Mouse (Mus musculus): ENCODE measurements around the gene Spred2. TPM values are rescaled to one million over a fixed set of nuclear protein-coding genes. Genes with fewer than 3 reads are reported as not detected.
A peak's percentile ranks its signal among the peaks of the same experiment; 100 is the strongest.

The Spred2 gene
- polyA plus RNA-seq, 1 experiment from 2014 or later: 5.6 TPM

DNA sequence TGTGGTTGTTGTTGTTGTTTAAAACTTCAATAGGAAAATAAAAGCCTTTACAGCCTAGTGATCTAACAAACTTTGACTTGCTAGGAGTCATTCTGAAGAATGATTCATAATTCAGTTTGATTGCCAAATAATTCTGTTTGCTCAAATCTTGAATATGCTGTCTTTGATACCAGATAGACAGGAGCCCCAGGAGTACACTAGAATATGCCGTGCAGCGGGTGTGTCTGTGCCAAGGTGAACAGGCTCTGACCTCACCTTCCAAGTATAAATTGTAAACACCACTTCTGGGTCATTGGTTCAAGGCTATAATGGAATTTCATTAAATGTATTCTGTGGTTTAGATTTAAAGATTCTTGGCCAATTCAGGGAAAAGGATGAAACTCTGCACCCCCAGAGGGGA is 66.6 kb downstream of the Spred2 start:
- Histone ChIP-seq H3K27ac (replicated peaks) (no peak overlapping the region), H3K27me3 (no peaks in the 10 kb centered on the region), H3K9me3 (no peaks in the 10 kb centered on the region), H3K36me3 (no peaks in the 10 kb centered on the region), H3K9ac (replicated peaks) (no peak overlapping the region), H3K4me1 (peaks cover 17% of the 10 kb centered on the region), H3K4me3 (no peak overlapping the region), H3K4me2 (replicated peaks) (no peak overlapping the region)
- ATAC-seq (ENCODE audit: low FRiP score, low read depth): no peak
- 72% methylated on average over 2 of the region's 2 CpGs for WGBS

DNA sequence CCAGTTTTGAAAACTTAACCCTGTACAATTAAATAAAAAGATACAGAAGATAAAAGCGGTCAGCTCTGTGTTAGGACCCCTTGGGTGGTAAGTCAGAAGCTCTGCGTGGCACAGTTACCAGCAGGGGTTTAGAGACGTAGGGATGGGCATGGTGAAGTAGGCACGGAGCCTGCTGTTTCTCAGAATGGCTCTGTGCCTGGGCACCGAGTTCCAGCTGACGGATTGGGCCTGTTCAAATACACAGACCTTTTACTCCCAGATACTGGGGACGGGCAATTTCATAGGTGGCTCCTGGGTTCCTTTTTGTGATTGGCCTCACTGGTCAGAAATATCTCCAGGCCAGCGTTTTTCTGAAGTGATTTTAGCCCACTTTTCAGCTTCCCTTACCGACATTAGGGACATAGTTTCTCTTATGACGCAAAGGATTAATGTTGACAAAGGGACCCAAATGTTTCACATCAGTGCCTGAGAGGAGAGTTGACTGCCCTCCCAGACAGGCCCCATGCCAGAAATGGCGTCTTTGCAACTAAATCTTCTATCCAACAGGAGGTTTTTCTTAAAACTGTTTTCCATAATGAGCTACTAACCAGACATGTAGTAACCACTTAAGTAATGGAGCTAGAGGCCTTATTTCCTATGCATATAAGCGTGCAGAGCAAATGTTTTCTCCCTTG is 67.3 kb downstream of the Spred2 start:
- Histone ChIP-seq H3K4me3 (no peak overlapping the region), H3K4me1 (peaks cover 12% of the 10 kb centered on the region), H3K4me2 (replicated peaks) (no peak overlapping the region), H3K9me3 (no peaks in the 10 kb centered on the region), H3K27ac (replicated peaks) (no peak overlapping the region), H3K9ac (replicated peaks) (no peak overlapping the region), H3K36me3 (no peaks in the 10 kb centered on the region), H3K27me3 (no peaks in the 10 kb centered on the region)
- no peak for ATAC-seq (ENCODE audit: low FRiP score, low read depth)
- WGBS: 71% methylated on average over 12 of the region's 12 CpGs

DNA sequence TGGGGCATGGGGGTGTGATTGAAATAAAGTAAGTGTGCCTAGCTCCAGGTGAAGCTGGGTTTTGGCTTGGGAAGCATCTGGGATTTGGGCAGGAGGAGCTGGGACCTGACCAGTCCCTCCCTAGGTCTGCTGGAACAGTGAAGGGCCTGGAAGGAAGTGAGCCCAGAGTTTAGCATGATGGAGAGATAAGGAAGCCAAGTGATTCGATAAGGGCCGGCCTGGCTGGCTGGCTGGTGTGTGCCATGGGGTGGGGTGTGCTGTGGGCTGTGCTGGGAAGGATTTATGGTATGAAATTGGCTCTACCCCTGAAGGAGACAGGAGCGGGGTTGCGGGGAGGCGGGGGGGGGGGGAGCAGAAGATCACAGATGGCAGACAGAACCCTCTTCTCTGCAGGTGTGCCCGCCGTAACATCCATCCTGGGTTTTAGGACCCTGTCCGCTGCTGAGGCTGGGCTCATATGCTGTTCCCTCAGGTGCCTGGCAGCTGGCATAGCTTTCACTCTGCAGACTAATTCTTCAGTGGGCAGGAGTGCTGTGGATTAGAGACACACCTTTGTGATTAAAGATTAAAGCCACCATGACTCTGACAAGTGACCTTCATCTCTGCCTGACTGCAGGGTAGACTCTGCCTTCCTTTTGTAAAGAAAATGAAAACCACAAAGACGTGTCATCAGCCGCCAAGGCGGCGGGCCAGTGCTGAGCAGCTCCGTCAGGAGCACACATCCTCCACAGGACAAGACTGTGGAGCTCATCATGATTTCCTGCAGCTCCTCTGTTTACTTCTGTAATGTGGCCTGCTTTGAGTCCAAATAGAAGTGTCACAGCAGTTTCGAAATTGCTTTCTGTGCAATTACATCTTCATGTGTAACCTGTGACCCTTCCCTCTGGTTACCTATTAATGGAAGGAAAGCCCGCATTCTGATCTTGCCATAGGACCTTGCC is 68.4 kb downstream of the Spred2 start:
- H3K9me3 ChIP-seq: no peaks in the 10 kb centered on the region
- no peak for ATAC-seq (ENCODE audit: low FRiP score, low read depth)
- no peak overlapping the region for H3K9ac ChIP-seq (replicated peaks)
- WGBS: 76% methylated on average over 12 of the region's 15 CpGs
- H3K4me2 ChIP-seq (replicated peaks): no peak overlapping the region
- H3K4me1 ChIP-seq: peaks cover under 1% of the 10 kb centered on the region; the same call in 1 of the 2 replicates
- no peak overlapping the region for H3K27ac ChIP-seq (replicated peaks)
- no peak overlapping the region for H3K4me3 ChIP-seq
- H3K36me3 ChIP-seq: no peaks in the 10 kb centered on the region
- no peaks in the 10 kb centered on the region for H3K27me3 ChIP-seq

GRCm38 (mm10) chr11:19993753-19994152 is 69.6 kb downstream of the Spred2 start:
- H3K27me3 ChIP-seq: no peaks in the 10 kb centered on the region
- H3K4me1 ChIP-seq: no peaks in the 10 kb centered on the region
- no peak overlapping the region for H3K9ac ChIP-seq (replicated peaks)
- ATAC-seq (ENCODE audit: low FRiP score, low read depth): no peak
- H3K4me2 ChIP-seq (replicated peaks): no peak overlapping the region
- H3K36me3 ChIP-seq: 0 out of 2 replicates have a peak, but pooled peaks cover 3% of the 10 kb centered on the region
- 31% methylated on average over 1 of the region's 1 CpGs for WGBS
- no peaks in the 10 kb centered on the region for H3K9me3 ChIP-seq
- no peak overlapping the region for H3K27ac ChIP-seq (replicated peaks)
- no peak overlapping the region for H3K4me3 ChIP-seq

DNA sequence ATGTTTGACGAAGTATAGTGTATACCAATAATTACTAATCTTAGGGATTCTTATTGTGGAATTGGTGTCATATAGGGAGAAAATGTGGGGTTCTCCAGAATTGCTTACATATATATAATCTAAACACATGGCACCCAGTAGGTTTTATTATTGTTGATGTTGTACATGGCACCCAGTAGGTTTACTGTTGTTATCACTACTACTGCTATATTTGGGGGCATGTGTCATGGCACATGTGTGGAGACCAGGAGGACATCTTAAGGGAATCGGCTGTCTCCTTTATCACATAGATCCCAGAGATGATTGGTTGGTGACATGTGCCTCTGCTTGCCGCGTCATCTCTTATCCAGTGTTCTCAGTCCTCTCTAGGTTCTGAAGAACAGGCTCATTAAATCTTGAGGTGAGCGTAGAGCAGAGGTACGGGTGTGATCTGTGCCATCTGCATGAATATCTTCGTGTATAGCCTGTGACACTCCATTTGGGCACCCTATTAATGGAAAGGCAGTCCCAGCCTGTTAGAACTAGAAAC is 70.2 kb downstream of the Spred2 start:
- H3K27me3 ChIP-seq: no peaks in the 10 kb centered on the region
- H3K4me1 ChIP-seq: no peaks in the 10 kb centered on the region
- H3K4me2 ChIP-seq (replicated peaks): no peak overlapping the region
- H3K27ac ChIP-seq (replicated peaks): no peak overlapping the region
- ATAC-seq (ENCODE audit: low FRiP score, low read depth): no peak
- H3K4me3 ChIP-seq: no peak overlapping the region
- 0 out of 2 replicates have a peak, but pooled peaks cover 3% of the 10 kb centered on the region for H3K36me3 ChIP-seq
- no peak overlapping the region for H3K9ac ChIP-seq (replicated peaks)
- WGBS: 96% methylated on average over 7 of the region's 7 CpGs
- H3K9me3 ChIP-seq: no peaks in the 10 kb centered on the region

- Histone ChIP-seq H3K27me3 (no peaks in the 10 kb centered on the region), H3K36me3 (0 out of 2 replicates have a peak, but pooled peaks cover 3% of the 10 kb centered on the region), H3K4me2 (replicated peaks) (no peak overlapping the region), H3K27ac (replicated peaks) (no peak overlapping the region), H3K4me3 (no peak overlapping the region), H3K9ac (replicated peaks) (no peak overlapping the region), H3K9me3 (no peaks in the 10 kb centered on the region), H3K4me1 (no peaks in the 10 kb centered on the region)
- WGBS: 84% methylated on average over 18 of the region's 18 CpGs
- ATAC-seq (ENCODE audit: low FRiP score, low read depth): 0 out of 2 replicates have a peak, but pooled peaks have one; percentile 34
Observed at GRCm38 (mm10) chr11:19997940-19998339, 73.8 kb downstream of the Spred2 start.

DNA sequence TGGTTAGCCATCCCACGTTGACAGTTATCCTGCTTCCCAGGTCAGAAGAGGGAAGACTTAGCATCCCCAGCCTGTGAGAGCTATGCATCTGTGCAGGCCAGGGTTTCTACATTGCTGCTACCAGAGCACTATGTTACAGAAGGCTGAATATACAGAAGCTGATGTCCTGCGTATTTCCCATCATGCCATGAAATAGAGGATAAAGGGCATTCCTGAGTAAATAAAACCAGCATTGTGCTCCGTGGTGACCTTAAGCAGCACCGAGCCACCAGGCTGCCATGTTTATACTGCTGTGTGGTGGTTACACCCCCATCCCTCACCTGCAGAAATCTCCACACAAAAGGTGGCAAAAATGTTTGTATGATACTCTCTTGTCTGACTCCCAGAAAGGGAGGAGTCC is 78.7 kb downstream of the Spred2 start:
- Histone ChIP-seq H3K9me3 (no peaks in the 10 kb centered on the region), H3K27ac (replicated peaks) (no peak overlapping the region), H3K36me3 (peaks cover 14% of the 10 kb centered on the region), H3K27me3 (no peaks in the 10 kb centered on the region), H3K9ac (replicated peaks) (no peak overlapping the region), H3K4me1 (no peaks in the 10 kb centered on the region), H3K4me2 (replicated peaks) (no peak overlapping the region), H3K4me3 (no peak overlapping the region)
- ATAC-seq (ENCODE audit: low FRiP score, low read depth): no peak
- WGBS: 85% methylated on average over 4 of the region's 4 CpGs

GRCm38 (mm10) chr11:20007701-20008100 is 83.5 kb downstream of the Spred2 start:
- Histone ChIP-seq H3K4me2 (replicated peaks) (no peak overlapping the region), H3K27me3 (no peaks in the 10 kb centered on the region), H3K9me3 (no peaks in the 10 kb centered on the region), H3K4me1 (no peaks in the 10 kb centered on the region), H3K4me3 (no peak overlapping the region), H3K27ac (replicated peaks) (no peak overlapping the region), H3K36me3 (peaks cover 36% of the 10 kb centered on the region), H3K9ac (replicated peaks) (no peak overlapping the region)
- 90% methylated on average over 6 of the region's 6 CpGs for WGBS
- ATAC-seq (ENCODE audit: low FRiP score, low read depth): no peak

DNA sequence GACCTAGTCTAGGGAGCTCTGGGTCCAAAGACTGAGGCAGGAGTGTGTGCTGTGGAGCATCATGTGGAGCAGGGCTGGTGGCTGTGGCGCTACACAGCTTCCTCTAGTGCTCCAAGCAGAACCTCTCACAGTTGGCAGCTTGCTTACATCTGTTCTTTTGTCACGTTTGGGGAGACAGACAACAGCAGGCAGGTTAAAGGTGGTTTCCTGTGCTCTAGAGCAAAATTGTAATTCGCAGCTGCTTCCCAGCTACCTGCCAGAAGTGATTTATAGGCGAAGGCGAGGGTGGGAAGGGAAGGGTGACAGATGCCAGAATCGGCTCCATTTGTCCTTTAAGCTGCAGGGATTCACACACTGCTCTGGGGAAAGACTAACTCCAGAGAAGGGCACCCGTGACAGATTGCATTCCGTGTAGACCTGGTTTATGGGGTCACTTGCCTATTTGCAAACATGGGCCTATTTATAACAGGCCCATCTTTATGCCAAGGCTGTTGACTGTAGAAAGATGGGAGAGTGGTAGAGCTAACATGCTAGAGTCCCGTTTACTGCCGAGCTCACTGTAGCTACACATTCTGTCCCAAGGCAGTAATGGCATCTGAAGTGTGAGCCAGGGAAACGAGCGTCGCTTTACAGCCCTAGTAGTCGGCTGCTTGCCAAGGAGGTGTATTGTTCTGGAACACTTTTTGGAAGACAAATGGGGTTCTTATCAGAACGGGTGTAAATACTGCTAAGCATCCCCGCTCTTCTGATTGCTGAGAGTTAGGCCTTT is 87.2 kb downstream of the Spred2 start:
- 83% methylated on average over 16 of the region's 16 CpGs for WGBS
- peaks cover 38% of the 10 kb centered on the region for H3K36me3 ChIP-seq
- H3K4me2 ChIP-seq (replicated peaks): no peak overlapping the region

DNA sequence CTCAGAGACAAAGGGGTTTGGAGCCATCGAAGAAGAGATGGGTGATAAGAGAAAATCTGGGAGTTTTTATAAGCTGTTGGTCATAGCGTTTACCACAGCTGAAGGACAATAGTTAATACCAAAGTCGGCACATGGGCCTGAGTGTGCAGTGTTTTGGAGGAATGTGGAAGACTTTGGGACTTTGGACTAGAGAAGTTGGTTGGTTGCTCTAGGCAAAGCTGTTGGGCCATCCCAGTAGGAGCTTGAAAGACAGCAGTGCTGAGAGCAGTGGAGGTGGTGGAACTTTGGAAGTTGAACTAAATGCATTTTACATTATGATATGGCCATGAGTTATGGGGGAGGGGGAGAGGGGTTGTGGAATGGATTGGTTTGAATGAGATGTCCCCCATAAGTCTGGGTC is 89.2 kb downstream of the Spred2 start:
- H3K9ac ChIP-seq (replicated peaks): no peak overlapping the region
- peaks cover 51% of the 10 kb centered on the region for H3K36me3 ChIP-seq
- no peaks in the 10 kb centered on the region for H3K4me1 ChIP-seq
- ATAC-seq (ENCODE audit: low FRiP score, low read depth): no peak
- H3K27ac ChIP-seq (replicated peaks): no peak overlapping the region
- 0 out of 2 replicates have a peak, but pooled peaks cover 3% of the 10 kb centered on the region for H3K9me3 ChIP-seq
- H3K4me2 ChIP-seq (replicated peaks): no peak overlapping the region
- WGBS: 94% methylated on average over 3 of the region's 3 CpGs
- H3K27me3 ChIP-seq: no peaks in the 10 kb centered on the region
- no peak overlapping the region for H3K4me3 ChIP-seq

More for the DNA sequence above, 87.2 kb downstream of the Spred2 start:
- H3K4me3 ChIP-seq: no peak overlapping the region
- no peaks in the 10 kb centered on the region for H3K9me3 ChIP-seq
- H3K27me3 ChIP-seq: no peaks in the 10 kb centered on the region
- no peak overlapping the region for H3K27ac ChIP-seq (replicated peaks)
- H3K4me1 ChIP-seq: no peaks in the 10 kb centered on the region
- no peak overlapping the region for H3K9ac ChIP-seq (replicated peaks)
- no peak for ATAC-seq (ENCODE audit: low FRiP score, low read depth)

DNA sequence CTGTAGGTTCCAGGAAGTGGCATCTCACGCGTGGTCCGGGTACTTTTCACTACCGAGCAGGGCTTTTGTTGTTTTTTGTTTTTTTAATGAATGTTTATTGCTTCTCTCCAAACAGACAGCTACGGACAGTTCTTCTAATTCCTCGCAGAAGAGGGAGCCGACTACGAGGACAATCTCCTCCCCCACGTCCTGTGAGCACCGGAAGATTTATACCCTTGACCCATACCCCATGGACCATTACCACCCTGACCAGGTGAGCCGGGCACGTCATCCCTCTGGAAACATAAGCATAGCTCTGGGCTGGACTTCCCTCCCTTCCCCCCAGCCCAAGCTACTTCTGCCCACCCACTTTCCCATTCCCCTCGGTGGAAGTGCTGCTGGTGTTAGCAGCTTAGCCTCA is 93.8 kb downstream of the Spred2 start:
- ATAC-seq (ENCODE audit: low FRiP score, low read depth): no peak
- peaks cover 61% of the 10 kb centered on the region for H3K36me3 ChIP-seq
- no peak overlapping the region for H3K4me3 ChIP-seq
- peaks cover 31% of the 10 kb centered on the region for H3K9me3 ChIP-seq
- 96% methylated on average over 13 of the region's 13 CpGs for WGBS
- no peak overlapping the region for H3K4me2 ChIP-seq (replicated peaks)
- H3K27ac ChIP-seq (replicated peaks): no peak overlapping the region
- no peaks in the 10 kb centered on the region for H3K4me1 ChIP-seq
- no peaks in the 10 kb centered on the region for H3K27me3 ChIP-seq
- H3K9ac ChIP-seq (replicated peaks): no peak overlapping the region

Data from midbrain, embryonic 12.5 days (tissue).